Mouse (Mus musculus): Measurements from ENCODE around the gene Cbfb. TPM values are rescaled to one million over a fixed set of nuclear protein-coding genes. Genes with fewer than 3 reads are reported as not detected.

Gene Cbfb
- polyA plus RNA-seq, 1 experiment from 2014 or later: 46.1 TPM

GRCm38 (mm10) chr8:105155091-105155745, 15.3 kb upstream of the Cbfb start:
- H3K9ac ChIP-seq (ENCODE audit: low read length): no peak overlapping the region
- ATAC-seq (ENCODE audit: insufficient read depth, low FRiP score): no peak
- H3K27ac ChIP-seq (ENCODE audit: low read length): no peak overlapping the region
- WGBS: 80% methylated on average over 6 of the region's 6 CpGs
- no peak overlapping the region for H3K4me2 ChIP-seq (ENCODE audit: low read depth, low read length)
- no peak overlapping the region for H3K4me3 ChIP-seq (replicated peaks; ENCODE audit: low read length)
- no peaks in the 10 kb centered on the region for H3K27me3 ChIP-seq (ENCODE audit: control insufficient read depth, insufficient read depth, low read length)
- no peaks in the 10 kb centered on the region for H3K36me3 ChIP-seq (ENCODE audit: control insufficient read depth, insufficient read depth, low read length)
- H3K4me1 ChIP-seq (ENCODE audit: control insufficient read depth, insufficient read depth, low read length): peaks cover 11% of the 10 kb centered on the region; the same call in 1 of the 2 replicates
- H3K9me3 ChIP-seq (replicated peaks; ENCODE audit: control insufficient read depth, low read length): no peaks in the 10 kb centered on the region

DNA sequence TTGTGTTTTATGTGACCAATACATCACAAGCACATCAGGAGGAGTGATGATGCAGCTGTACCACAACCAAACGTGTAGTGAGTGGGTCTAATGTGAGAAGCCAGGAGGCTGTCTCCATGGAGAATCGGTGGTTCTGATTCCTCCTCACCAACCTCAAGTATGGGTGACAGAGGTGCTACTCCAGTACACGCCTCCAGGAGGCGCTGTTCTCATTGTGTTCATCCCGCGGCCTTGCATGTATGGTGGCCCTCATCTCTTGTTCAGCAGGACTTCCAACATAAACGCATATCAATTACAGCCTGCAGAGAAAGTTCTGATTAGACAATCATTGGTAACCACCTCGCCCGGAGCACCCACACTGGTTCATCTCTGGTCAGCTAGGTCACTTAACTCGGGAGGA, 12.9 kb upstream of the Cbfb start:
- no peak for ATAC-seq (ENCODE audit: insufficient read depth, low FRiP score)
- no peak overlapping the region for H3K4me2 ChIP-seq (ENCODE audit: low read depth, low read length)
- H3K27me3 ChIP-seq (ENCODE audit: control insufficient read depth, insufficient read depth, low read length): no peaks in the 10 kb centered on the region
- no peak overlapping the region for H3K9ac ChIP-seq (ENCODE audit: low read length)
- H3K4me3 ChIP-seq (replicated peaks; ENCODE audit: low read length): no peak overlapping the region
- H3K4me1 ChIP-seq (ENCODE audit: control insufficient read depth, insufficient read depth, low read length): peaks cover 12% of the 10 kb centered on the region; the same call in 1 of the 2 replicates
- WGBS: 52% methylated on average over 10 of the region's 10 CpGs
- H3K9me3 ChIP-seq (replicated peaks; ENCODE audit: control insufficient read depth, low read length): no peaks in the 10 kb centered on the region
- H3K27ac ChIP-seq (ENCODE audit: low read length): no peak overlapping the region
- no peaks in the 10 kb centered on the region for H3K36me3 ChIP-seq (ENCODE audit: control insufficient read depth, insufficient read depth, low read length)

DNA sequence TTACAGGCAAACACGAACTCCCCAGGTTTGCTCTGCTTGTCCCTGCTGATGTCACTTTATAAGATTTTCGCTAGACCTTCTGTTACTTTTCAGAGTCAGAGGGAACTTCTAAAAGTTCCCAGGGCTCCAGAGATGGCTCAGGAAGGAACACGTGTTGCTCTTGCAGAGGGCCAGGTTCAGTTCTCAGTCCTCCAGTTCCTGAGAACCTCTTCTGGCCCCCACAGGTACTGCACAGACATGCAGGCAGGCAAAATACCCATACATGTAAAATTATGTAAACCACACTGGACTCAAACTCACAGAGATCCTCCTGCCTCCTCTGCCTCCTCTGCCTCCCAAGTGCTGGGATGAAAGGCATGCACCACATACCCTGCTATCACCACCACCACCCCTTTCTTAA, 12.4 kb upstream of the Cbfb start:
- no peak for ATAC-seq (ENCODE audit: insufficient read depth, low FRiP score)
- H3K9ac ChIP-seq (ENCODE audit: low read length): no peak overlapping the region
- no peak overlapping the region for H3K27ac ChIP-seq (ENCODE audit: low read length)
- no peak overlapping the region for H3K4me2 ChIP-seq (ENCODE audit: low read depth, low read length)
- H3K4me3 ChIP-seq (replicated peaks; ENCODE audit: low read length): no peak overlapping the region
- H3K27me3 ChIP-seq (ENCODE audit: control insufficient read depth, insufficient read depth, low read length): no peaks in the 10 kb centered on the region
- H3K36me3 ChIP-seq (ENCODE audit: control insufficient read depth, insufficient read depth, low read length): no peaks in the 10 kb centered on the region
- H3K4me1 ChIP-seq (ENCODE audit: control insufficient read depth, insufficient read depth, low read length): peaks cover 6% of the 10 kb centered on the region; the same call in 1 of the 2 replicates
- no peaks in the 10 kb centered on the region for H3K9me3 ChIP-seq (replicated peaks; ENCODE audit: control insufficient read depth, low read length)
- 69% methylated on average over 3 of the region's 3 CpGs for WGBS

GRCm38 (mm10) chr8:105161121-105161652, 9.3 kb upstream of the Cbfb start:
- Histone ChIP-seq H3K9ac (ENCODE audit: low read length) (no peak overlapping the region), H3K27ac (ENCODE audit: low read length) (no peak overlapping the region), H3K4me3 (replicated peaks; ENCODE audit: low read length) (no peak overlapping the region), H3K9me3 (replicated peaks; ENCODE audit: control insufficient read depth, low read length) (no peaks in the 10 kb centered on the region), H3K4me2 (ENCODE audit: low read depth, low read length) (no peak overlapping the region), H3K36me3 (ENCODE audit: control insufficient read depth, insufficient read depth, low read length) (no peaks in the 10 kb centered on the region), H3K27me3 (ENCODE audit: control insufficient read depth, insufficient read depth, low read length) (no peaks in the 10 kb centered on the region), H3K4me1 (ENCODE audit: control insufficient read depth, insufficient read depth, low read length) (0 out of 2 replicates have a peak, but pooled peaks cover 3% of the 10 kb centered on the region)
- WGBS: 41% methylated on average over 3 of the region's 3 CpGs
- ATAC-seq (ENCODE audit: insufficient read depth, low FRiP score): no peak

DNA sequence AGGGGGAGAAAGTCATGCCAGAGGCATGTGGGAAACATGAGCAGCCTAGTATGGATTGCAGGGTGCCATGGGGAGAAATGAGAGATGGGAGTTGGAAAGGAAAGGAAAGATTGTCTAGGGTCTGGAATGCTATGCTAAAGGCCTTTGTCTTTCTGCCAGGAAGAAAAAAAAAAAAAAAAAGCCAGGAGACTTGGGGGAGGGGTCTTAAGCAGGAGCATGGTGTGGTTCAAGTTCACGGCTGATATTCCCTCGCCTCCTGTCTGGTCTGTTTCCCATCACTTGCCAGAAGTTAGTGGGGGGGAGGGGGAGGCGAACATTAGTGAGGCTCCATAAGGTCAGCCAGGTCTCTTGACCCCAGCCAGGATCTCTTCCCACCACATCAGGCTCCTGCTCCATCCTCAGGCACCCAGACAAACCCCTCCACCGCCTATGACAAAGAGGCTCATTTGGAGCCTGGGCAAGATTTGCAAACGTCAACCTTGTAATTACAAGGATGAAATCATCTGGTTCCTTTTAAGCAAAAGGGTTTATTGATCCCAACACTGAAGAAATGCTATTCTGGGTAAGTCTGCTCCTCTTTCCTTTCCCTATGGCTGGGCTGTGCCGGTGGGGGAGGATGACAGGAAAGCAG, 6.1 kb upstream of the Cbfb start:
- H3K4me3 ChIP-seq (replicated peaks; ENCODE audit: low read length): no peak overlapping the region
- H3K4me1 ChIP-seq (ENCODE audit: control insufficient read depth, insufficient read depth, low read length): 0 out of 2 replicates have a peak, but pooled peaks cover 3% of the 10 kb centered on the region
- WGBS: 29% methylated on average over 6 of the region's 6 CpGs
- no peaks in the 10 kb centered on the region for H3K36me3 ChIP-seq (ENCODE audit: control insufficient read depth, insufficient read depth, low read length)
- no peaks in the 10 kb centered on the region for H3K9me3 ChIP-seq (replicated peaks; ENCODE audit: control insufficient read depth, low read length)
- no peak overlapping the region for H3K27ac ChIP-seq (ENCODE audit: low read length)
- H3K4me2 ChIP-seq (ENCODE audit: low read depth, low read length): no peak overlapping the region
- ATAC-seq (ENCODE audit: insufficient read depth, low FRiP score): peak; percentile 63; the same call in 1 of the 2 replicates
- no peak overlapping the region for H3K9ac ChIP-seq (ENCODE audit: low read length)
- H3K27me3 ChIP-seq (ENCODE audit: control insufficient read depth, insufficient read depth, low read length): no peaks in the 10 kb centered on the region

GRCm38 (mm10) chr8:105165191-105165590, 5.3 kb upstream of the Cbfb start:
- Histone ChIP-seq H3K27ac (ENCODE audit: low read length) (no peak overlapping the region), H3K9me3 (replicated peaks; ENCODE audit: control insufficient read depth, low read length) (no peaks in the 10 kb centered on the region), H3K36me3 (ENCODE audit: control insufficient read depth, insufficient read depth, low read length) (no peaks in the 10 kb centered on the region), H3K4me1 (ENCODE audit: control insufficient read depth, insufficient read depth, low read length) (0 out of 2 replicates have a peak, but pooled peaks cover 3% of the 10 kb centered on the region), H3K27me3 (ENCODE audit: control insufficient read depth, insufficient read depth, low read length) (no peaks in the 10 kb centered on the region), H3K4me2 (ENCODE audit: low read depth, low read length) (no peak overlapping the region), H3K9ac (ENCODE audit: low read length) (no peak overlapping the region), H3K4me3 (replicated peaks; ENCODE audit: low read length) (no peak overlapping the region)
- ATAC-seq (ENCODE audit: insufficient read depth, low FRiP score): no peak
- 77% methylated on average over 2 of the region's 2 CpGs for WGBS

DNA sequence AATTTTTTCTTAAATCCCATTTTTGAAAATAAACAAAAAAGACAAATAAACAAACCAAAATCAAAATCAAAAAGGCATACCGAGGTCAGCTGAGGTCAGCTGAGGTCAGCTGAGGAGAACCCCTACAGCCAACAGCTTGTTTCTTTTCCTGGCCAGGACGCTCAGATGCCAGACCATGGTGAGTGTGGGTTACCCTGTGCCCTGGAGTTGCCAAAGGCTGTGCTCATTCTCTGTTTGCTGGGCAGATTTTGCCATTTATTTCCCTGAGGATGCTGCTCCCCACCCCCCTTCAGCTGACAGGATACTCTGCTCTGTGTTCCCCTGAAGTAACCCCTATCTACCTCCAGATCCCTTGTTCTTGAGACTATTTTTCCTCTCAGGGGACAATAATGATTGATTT, 3.4 kb upstream of the Cbfb start:
- H3K9ac ChIP-seq (ENCODE audit: low read length): no peak overlapping the region
- H3K27ac ChIP-seq (ENCODE audit: low read length): no peak overlapping the region
- H3K9me3 ChIP-seq (replicated peaks; ENCODE audit: control insufficient read depth, low read length): no peaks in the 10 kb centered on the region
- no peaks in the 10 kb centered on the region for H3K27me3 ChIP-seq (ENCODE audit: control insufficient read depth, insufficient read depth, low read length)
- no peak overlapping the region for H3K4me3 ChIP-seq (replicated peaks; ENCODE audit: low read length)
- H3K4me2 ChIP-seq (ENCODE audit: low read depth, low read length): no peak overlapping the region
- no peak for ATAC-seq (ENCODE audit: insufficient read depth, low FRiP score)
- H3K4me1 ChIP-seq (ENCODE audit: control insufficient read depth, insufficient read depth, low read length): no peaks in the 10 kb centered on the region
- no peaks in the 10 kb centered on the region for H3K36me3 ChIP-seq (ENCODE audit: control insufficient read depth, insufficient read depth, low read length)
- 82% methylated on average over 2 of the region's 2 CpGs for WGBS

DNA sequence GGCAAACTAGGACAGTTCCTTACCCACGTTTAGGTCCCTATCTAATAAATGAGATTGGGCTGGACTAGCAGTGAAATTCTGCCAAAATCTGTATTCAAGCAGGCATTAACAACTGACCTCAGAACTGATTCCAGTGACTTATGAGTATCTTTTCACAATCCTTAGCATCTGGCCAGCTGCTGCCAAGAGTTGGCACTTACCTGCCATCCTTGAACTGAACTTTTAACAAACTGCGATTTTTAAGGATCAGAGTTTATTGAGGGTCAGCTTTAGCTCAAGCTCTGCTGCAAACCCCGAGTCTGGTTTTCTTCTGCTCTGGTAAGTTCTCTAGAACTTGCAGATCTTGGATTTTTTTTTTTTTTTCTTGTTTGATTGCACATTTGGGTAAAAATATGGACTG, 892 bp upstream of the Cbfb start:
- Histone ChIP-seq H3K4me1 (ENCODE audit: control insufficient read depth, insufficient read depth, low read length) (peaks cover 4% of the 10 kb centered on the region; the same call in 1 of the 2 replicates), H3K9me3 (replicated peaks; ENCODE audit: control insufficient read depth, low read length) (no peaks in the 10 kb centered on the region), H3K4me2 (ENCODE audit: low read depth, low read length) (no peak overlapping the region), H3K36me3 (ENCODE audit: control insufficient read depth, insufficient read depth, low read length) (no peaks in the 10 kb centered on the region), H3K4me3 (replicated peaks; ENCODE audit: low read length) (0 out of 2 replicates have a peak overlapping the region, but pooled peaks have one; percentile 90), H3K9ac (ENCODE audit: low read length) (no peak overlapping the region), H3K27me3 (ENCODE audit: control insufficient read depth, insufficient read depth, low read length) (no peaks in the 10 kb centered on the region), H3K27ac (ENCODE audit: low read length) (no peak overlapping the region)
- WGBS: 40% methylated on average over 3 of the region's 3 CpGs
- no peak for ATAC-seq (ENCODE audit: insufficient read depth, low FRiP score)

DNA sequence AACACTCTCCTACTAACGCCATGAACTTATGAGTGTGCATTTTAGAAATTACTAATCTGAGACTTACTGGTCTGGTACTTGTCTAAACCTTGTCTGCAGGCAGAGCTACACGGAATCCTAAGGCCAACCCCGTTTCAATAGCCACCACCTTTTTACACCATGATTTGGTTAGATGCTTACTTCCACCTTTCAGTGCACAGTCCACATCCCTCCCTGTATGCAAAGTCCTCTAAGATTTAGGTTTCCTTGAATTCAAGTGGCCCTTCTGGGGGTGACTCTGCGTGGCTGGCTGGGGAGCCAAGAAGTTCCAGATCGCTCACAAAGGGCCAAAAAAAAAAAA, 463 bp upstream of the Cbfb start:
- peak overlapping the region; percentile 74 for H3K9ac ChIP-seq (ENCODE audit: low read length)
- WGBS: 2% methylated on average over 5 of the region's 5 CpGs
- ATAC-seq (ENCODE audit: insufficient read depth, low FRiP score): 0 out of 2 replicates have a peak, but pooled peaks have one; percentile 1
- H3K27me3 ChIP-seq (ENCODE audit: control insufficient read depth, insufficient read depth, low read length): no peaks in the 10 kb centered on the region
- no peaks in the 10 kb centered on the region for H3K9me3 ChIP-seq (replicated peaks; ENCODE audit: control insufficient read depth, low read length)
- H3K36me3 ChIP-seq (ENCODE audit: control insufficient read depth, insufficient read depth, low read length): no peaks in the 10 kb centered on the region
- peaks cover 4% of the 10 kb centered on the region; the same call in 1 of the 2 replicates for H3K4me1 ChIP-seq (ENCODE audit: control insufficient read depth, insufficient read depth, low read length)
- H3K27ac ChIP-seq (ENCODE audit: low read length): peak overlapping the region; percentile 98
- H3K4me3 ChIP-seq (replicated peaks; ENCODE audit: low read length): peak overlapping the region; percentile 90
- H3K4me2 ChIP-seq (ENCODE audit: low read depth, low read length): peak overlapping the region; percentile 79
